Mouse (Mus musculus): ENCODE results near the gene Gtf3c4. TPM values are rescaled to one million over a fixed set of nuclear protein-coding genes. Genes with fewer than 3 reads are reported as not detected.
A peak's percentile ranks its signal among the peaks of the same experiment; 100 is the strongest.

The Gtf3c4 gene
- polyA plus RNA-seq, 1 experiment from 2014 or later: 16.5 TPM

GRCm38 (mm10) chr2:28848879-28849278 is 8.7 kb upstream of the Gtf3c4 start:
- H3K27me3 ChIP-seq: no peaks in the 10 kb centered on the region
- no peaks in the 10 kb centered on the region for H3K4me1 ChIP-seq
- no peak overlapping the region for H3K4me2 ChIP-seq
- WGBS: 88% methylated on average over 2 of the region's 2 CpGs
- H3K9ac ChIP-seq: no peak overlapping the region
- no peak overlapping the region for H3K4me3 ChIP-seq (replicated peaks)
- H3K27ac ChIP-seq: no peak overlapping the region
- no peak for ATAC-seq (replicated peaks; ENCODE audit: low FRiP score)
- no peaks in the 10 kb centered on the region for H3K9me3 ChIP-seq (replicated peaks)
- peaks cover 85% of the 10 kb centered on the region for H3K36me3 ChIP-seq

- Histone ChIP-seq H3K36me3 (peaks cover 27% of the 10 kb centered on the region), H3K9ac (no peak overlapping the region), H3K4me1 (peaks cover 31% of the 10 kb centered on the region), H3K4me3 (replicated peaks) (peak overlapping the region; percentile 100; the same call in 1 of the 2 replicates), H3K27ac (no peak overlapping the region), H3K27me3 (no peaks in the 10 kb centered on the region), H3K4me2 (peak overlapping the region; percentile 76), H3K9me3 (replicated peaks) (no peaks in the 10 kb centered on the region)
- WGBS: 72% methylated on average over 3 of the region's 3 CpGs
- no peak for ATAC-seq (replicated peaks; ENCODE audit: low FRiP score)
Measured at GRCm38 (mm10) chr2:28842042-28842441, 1.9 kb upstream of the Gtf3c4 start.

- peak overlapping the region; percentile 84 for H3K9ac ChIP-seq
- WGBS: under 1% methylated on average over 53 of the region's 53 CpGs
Measured at GRCm38 (mm10) chr2:28839501-28840221, 499 bp downstream of the Gtf3c4 start.

GRCm38 (mm10) chr2:28836181-28836940 is 3.8 kb downstream of the Gtf3c4 start:
- 41% methylated on average over 3 of the region's 3 CpGs for WGBS
- H3K4me3 ChIP-seq (replicated peaks): no peak overlapping the region
- H3K27me3 ChIP-seq: no peaks in the 10 kb centered on the region
- H3K9ac ChIP-seq: no peak overlapping the region
- peaks cover 30% of the 10 kb centered on the region for H3K4me1 ChIP-seq
- no peak; the same call in 1 of the 2 replicates for ATAC-seq (replicated peaks; ENCODE audit: low FRiP score)
- H3K9me3 ChIP-seq (replicated peaks): no peaks in the 10 kb centered on the region
- H3K4me2 ChIP-seq: peak overlapping the region; percentile 4; the same call in 1 of the 2 replicates
- H3K27ac ChIP-seq: peak overlapping the region; percentile 82
- H3K36me3 ChIP-seq: peaks cover 40% of the 10 kb centered on the region

More at GRCm38 (mm10) chr2:28839501-28840221, 499 bp downstream of the Gtf3c4 start:
- ATAC-seq (replicated peaks; ENCODE audit: low FRiP score): peak; percentile 44
- peak overlapping the region; percentile 96 for H3K27ac ChIP-seq
- peak overlapping the region; percentile 76 for H3K4me2 ChIP-seq
- H3K27me3 ChIP-seq: no peaks in the 10 kb centered on the region
- H3K4me3 ChIP-seq (replicated peaks): peak overlapping the region; percentile 100
- no peaks in the 10 kb centered on the region for H3K9me3 ChIP-seq (replicated peaks)
- H3K4me1 ChIP-seq: peaks cover 40% of the 10 kb centered on the region
- H3K36me3 ChIP-seq: peaks cover 10% of the 10 kb centered on the region

GRCm38 (mm10) chr2:28829265-28829664 is 10.9 kb downstream of the Gtf3c4 start:
- ATAC-seq (replicated peaks; ENCODE audit: low FRiP score): no peak
- 41% methylated on average over 4 of the region's 4 CpGs for WGBS
- H3K36me3 ChIP-seq: peaks cover 99% of the 10 kb centered on the region
- no peaks in the 10 kb centered on the region for H3K9me3 ChIP-seq (replicated peaks)
- no peak overlapping the region for H3K27ac ChIP-seq
- H3K4me1 ChIP-seq: no peaks in the 10 kb centered on the region
- no peak overlapping the region for H3K4me2 ChIP-seq
- H3K9ac ChIP-seq: no peak overlapping the region
- H3K4me3 ChIP-seq (replicated peaks): no peak overlapping the region
- H3K27me3 ChIP-seq: no peaks in the 10 kb centered on the region

GRCm38 (mm10) chr2:28818866-28819265 is 21.3 kb downstream of the Gtf3c4 start:
- no peaks in the 10 kb centered on the region for H3K9me3 ChIP-seq (replicated peaks)
- no peak for ATAC-seq (replicated peaks; ENCODE audit: low FRiP score)
- WGBS: 75% methylated on average over 4 of the region's 4 CpGs
- H3K4me3 ChIP-seq (replicated peaks): no peak overlapping the region
- H3K27ac ChIP-seq: no peak overlapping the region
- peaks cover 9% of the 10 kb centered on the region for H3K36me3 ChIP-seq
- H3K4me2 ChIP-seq: no peak overlapping the region
- H3K27me3 ChIP-seq: no peaks in the 10 kb centered on the region
- 0 out of 2 replicates have a peak, but pooled peaks cover 5% of the 10 kb centered on the region for H3K4me1 ChIP-seq
- no peak overlapping the region for H3K9ac ChIP-seq

GRCm38 (mm10) chr2:28810260-28811013 is 29.7 kb downstream of the Gtf3c4 start:
- Histone ChIP-seq H3K4me2 (no peak overlapping the region), H3K36me3 (no peaks in the 10 kb centered on the region), H3K4me3 (replicated peaks) (no peak overlapping the region), H3K27ac (no peak overlapping the region), H3K9ac (no peak overlapping the region), H3K27me3 (no peaks in the 10 kb centered on the region), H3K9me3 (replicated peaks) (no peaks in the 10 kb centered on the region), H3K4me1 (peaks cover 7% of the 10 kb centered on the region; the same call in 1 of the 2 replicates)
- 60% methylated on average over 5 of the region's 5 CpGs for WGBS
- no peak for ATAC-seq (replicated peaks; ENCODE audit: low FRiP score)

- H3K4me3 ChIP-seq (replicated peaks): no peak overlapping the region
- no peaks in the 10 kb centered on the region for H3K36me3 ChIP-seq
- H3K4me2 ChIP-seq: no peak overlapping the region
- no peak for ATAC-seq (replicated peaks; ENCODE audit: low FRiP score)
- no peak overlapping the region for H3K9ac ChIP-seq
- 58% methylated on average over 6 of the region's 6 CpGs for WGBS
- H3K4me1 ChIP-seq: peaks cover 7% of the 10 kb centered on the region; the same call in 1 of the 2 replicates
- H3K9me3 ChIP-seq (replicated peaks): no peaks in the 10 kb centered on the region
- no peaks in the 10 kb centered on the region for H3K27me3 ChIP-seq
- H3K27ac ChIP-seq: no peak overlapping the region
Measured at GRCm38 (mm10) chr2:28808841-28809240, 31.3 kb downstream of the Gtf3c4 start.

GRCm38 (mm10) chr2:28803406-28803805 is 36.8 kb downstream of the Gtf3c4 start:
- Histone ChIP-seq H3K36me3 (no peaks in the 10 kb centered on the region), H3K9me3 (replicated peaks) (no peaks in the 10 kb centered on the region), H3K27me3 (no peaks in the 10 kb centered on the region), H3K4me2 (no peak overlapping the region), H3K4me1 (peaks cover 20% of the 10 kb centered on the region; the same call in 1 of the 2 replicates), H3K4me3 (replicated peaks) (no peak overlapping the region), H3K27ac (no peak overlapping the region), H3K9ac (no peak overlapping the region)
- 83% methylated on average over 7 of the region's 7 CpGs for WGBS
- no peak for ATAC-seq (replicated peaks; ENCODE audit: low FRiP score)

GRCm38 (mm10) chr2:28799575-28799974 is 40.6 kb downstream of the Gtf3c4 start:
- Histone ChIP-seq H3K4me2 (no peak overlapping the region), H3K4me3 (replicated peaks) (no peak overlapping the region), H3K36me3 (no peaks in the 10 kb centered on the region), H3K27me3 (0 out of 2 replicates have a peak, but pooled peaks cover 4% of the 10 kb centered on the region), H3K9ac (no peak overlapping the region), H3K4me1 (peaks cover 31% of the 10 kb centered on the region), H3K9me3 (replicated peaks) (no peaks in the 10 kb centered on the region), H3K27ac (no peak overlapping the region)
- 60% methylated on average over 2 of the region's 2 CpGs for WGBS
- ATAC-seq (replicated peaks; ENCODE audit: low FRiP score): no peak

- Histone ChIP-seq H3K36me3 (no peaks in the 10 kb centered on the region), H3K9ac (no peak overlapping the region), H3K4me3 (replicated peaks) (no peak overlapping the region), H3K27me3 (0 out of 2 replicates have a peak, but pooled peaks cover 4% of the 10 kb centered on the region), H3K27ac (peak overlapping the region; percentile 68; the same call in 1 of the 2 replicates), H3K4me1 (peaks cover 31% of the 10 kb centered on the region), H3K4me2 (no peak overlapping the region), H3K9me3 (replicated peaks) (no peaks in the 10 kb centered on the region)
- 16% methylated on average over 3 of the region's 3 CpGs for WGBS
- no peak for ATAC-seq (replicated peaks; ENCODE audit: low FRiP score)
Measured at GRCm38 (mm10) chr2:28798390-28798789, 41.8 kb downstream of the Gtf3c4 start.

Data from kidney, embryonic 15.5 days (tissue).